Mouse (Mus musculus) left cerebral cortex, postnatal 14 days (tissue): ENCODE data around the gene Ttc8. TPM values are rescaled to one million over a fixed set of nuclear protein-coding genes. Genes with fewer than 3 reads are reported as not detected.

ENCODE experiments used
- DNase-seq, 2 experiments: peaks; one replicate each; pipeline ENCODE4 v3.0.0; 2021 to 2022; ENCODE audit warnings: low spot score in 2 of 2, mixed read lengths in 1 of 2
- intact Hi-C: fragments of 180-260 bp; cut with DNase I; formaldehyde crosslinking; loops from one replicate; pipeline ENCODE4 v1.15.1; 2025
- total RNA-seq, 2 experiments: library from RNA; stranded (reverse); gene quantifications; 2 replicates each; pipeline ENCODE4 v1.2.3; 2021

Gene Ttc8
- total RNA-seq, 2 experiments from 2014 or later: 35.5 to 36.2 TPM

GRCm38 (mm10) chr12:98965441-98966135, 45.2 kb downstream of the Ttc8 start:
- intact Hi-C loops: no loop called here
- DNase-seq: no peak

DNA sequence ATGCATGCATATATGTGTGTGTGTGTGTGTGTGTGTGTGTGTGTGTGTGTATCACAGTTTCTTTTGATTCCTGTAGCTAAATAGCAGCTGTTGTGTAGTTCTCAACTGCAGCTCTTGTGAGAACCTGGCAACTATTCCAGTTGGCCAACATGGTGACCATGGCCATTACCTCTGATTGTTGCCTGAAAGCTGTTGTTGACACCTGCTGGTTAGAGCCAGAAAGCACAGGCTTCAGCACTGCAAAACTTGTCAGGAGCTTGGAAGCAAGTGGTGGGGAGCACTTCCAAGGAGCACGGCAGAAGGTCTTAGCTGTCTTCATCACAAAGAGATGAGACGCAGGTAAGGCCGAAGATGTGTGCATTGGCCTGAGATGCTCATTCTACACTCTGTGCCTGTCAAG, 51.9 kb downstream of the Ttc8 start:
- intact Hi-C loops: no loop called here
- DNase-seq: no peak

GRCm38 (mm10) chr12:98973461-98973860, 53.1 kb downstream of the Ttc8 start:
- intact Hi-C loops: no loop called here
- DNase-seq: no peak

DNA sequence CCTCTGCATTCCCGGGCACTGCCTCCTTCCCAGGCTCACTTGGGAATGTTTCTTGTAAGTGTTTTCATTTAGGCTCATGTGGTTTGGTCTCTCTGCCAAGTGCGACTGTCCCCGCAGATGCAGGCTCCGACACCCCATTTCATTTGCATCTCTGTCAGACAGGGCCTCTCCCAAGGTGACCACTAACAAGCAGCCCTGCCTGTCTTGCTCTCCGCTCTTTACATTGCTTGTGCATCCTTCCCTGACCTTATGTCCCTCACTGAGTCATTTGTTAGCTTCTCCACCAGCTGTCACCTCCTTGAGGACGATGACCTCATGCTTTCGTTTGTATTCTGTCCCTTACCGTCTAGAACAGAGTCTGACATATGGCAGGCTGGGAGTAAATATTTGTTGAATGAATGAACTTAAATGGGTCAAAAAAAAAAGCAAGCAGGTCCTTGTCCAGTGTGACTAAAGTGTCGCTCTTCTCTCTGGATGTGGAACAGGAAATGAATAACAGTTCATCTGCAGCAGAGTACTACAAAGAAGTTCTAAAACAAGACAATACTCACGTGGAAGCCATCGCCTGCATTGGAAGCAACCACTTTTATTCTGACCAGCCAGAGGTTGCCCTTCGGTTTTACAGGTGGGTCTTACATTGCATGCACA, 53.9 kb downstream of the Ttc8 start:
- intact Hi-C loops: no loop called here
- DNase-seq: no peak

GRCm38 (mm10) chr12:98981081-98981480, 60.7 kb downstream of the Ttc8 start:
- DNase-seq: no peak
- intact Hi-C loops: no loop called here

DNA sequence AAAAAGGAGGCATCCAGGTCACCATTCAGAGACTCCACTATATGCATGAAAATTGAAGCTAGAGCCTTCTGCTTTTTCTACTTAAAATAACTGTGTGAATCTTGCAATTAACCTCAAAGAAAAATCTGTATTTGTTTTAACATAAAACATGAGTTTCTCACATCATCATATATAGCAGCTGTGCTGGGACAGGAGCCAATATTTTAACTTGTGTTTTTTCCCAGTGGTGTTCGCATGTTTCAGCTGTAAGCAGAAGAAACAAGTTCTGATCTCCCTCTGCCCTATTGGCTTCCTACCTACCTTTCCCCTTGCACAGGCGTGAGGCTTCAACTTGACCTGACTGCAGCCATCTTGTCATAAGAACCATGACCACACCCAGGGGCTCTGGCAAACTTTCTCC, 64.4 kb downstream of the Ttc8 start:
- intact Hi-C loops: no loop called here
- DNase-seq: peak; percentile 39 to 78

- intact Hi-C loops: no loop called here
- DNase-seq: peak in 1 of 2 experiments; percentile 35
Observed at GRCm38 (mm10) chr12:98991076-98991829, 70.9 kb downstream of the Ttc8 start.

DNA sequence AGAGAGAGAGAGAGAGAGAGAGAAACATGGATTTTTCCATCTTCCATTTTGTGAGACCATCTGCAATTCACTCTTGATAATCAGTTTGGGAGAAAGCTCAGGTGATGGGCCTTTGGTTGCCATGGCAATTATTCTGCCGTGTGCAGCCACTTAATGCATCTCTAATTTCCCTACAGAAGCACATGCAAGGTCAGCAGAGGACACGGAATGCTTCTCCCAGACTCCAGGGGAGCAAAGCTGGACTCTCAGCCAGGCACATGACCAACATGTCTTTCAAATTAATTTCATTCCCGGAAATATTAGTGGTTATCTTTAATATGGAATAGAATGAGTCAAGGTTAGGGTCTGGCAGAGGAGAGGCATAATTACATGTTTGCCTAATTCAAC, 71.4 kb downstream of the Ttc8 start:
- no peak for DNase-seq
- intact Hi-C loops: no loop called here

DNA sequence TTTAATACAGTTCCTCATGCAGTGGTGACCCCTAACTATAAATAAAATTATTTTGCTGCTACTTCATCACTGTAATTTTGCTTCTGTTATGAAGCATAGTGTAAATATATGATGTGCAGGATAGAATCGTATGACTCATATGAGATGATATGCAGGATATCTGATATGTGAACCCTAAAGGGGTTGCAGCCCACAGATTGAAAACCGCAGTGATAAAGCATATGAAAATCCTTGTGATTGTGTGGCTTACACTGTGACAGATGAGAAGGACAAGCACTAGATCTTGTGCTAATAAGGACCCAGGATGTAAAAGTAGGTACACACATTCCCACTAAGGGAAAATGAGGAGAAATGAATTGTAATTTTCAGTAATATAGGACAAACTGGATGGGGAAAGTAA, 73.4 kb downstream of the Ttc8 start:
- intact Hi-C loops: no loop called here
- no peak for DNase-seq

- intact Hi-C loops: no loop called here
- no peak for DNase-seq
Observed at GRCm38 (mm10) chr12:98994366-98994765, 74.0 kb downstream of the Ttc8 start.

- DNase-seq: no peak
- intact Hi-C loops: no loop called here
Observed at GRCm38 (mm10) chr12:98995881-98996280, 75.5 kb downstream of the Ttc8 start.

- peak; percentile 46 to 57 for DNase-seq
- intact Hi-C loops: no loop called here
Observed at GRCm38 (mm10) chr12:98996581-98996988, 76.2 kb downstream of the Ttc8 start.

DNA sequence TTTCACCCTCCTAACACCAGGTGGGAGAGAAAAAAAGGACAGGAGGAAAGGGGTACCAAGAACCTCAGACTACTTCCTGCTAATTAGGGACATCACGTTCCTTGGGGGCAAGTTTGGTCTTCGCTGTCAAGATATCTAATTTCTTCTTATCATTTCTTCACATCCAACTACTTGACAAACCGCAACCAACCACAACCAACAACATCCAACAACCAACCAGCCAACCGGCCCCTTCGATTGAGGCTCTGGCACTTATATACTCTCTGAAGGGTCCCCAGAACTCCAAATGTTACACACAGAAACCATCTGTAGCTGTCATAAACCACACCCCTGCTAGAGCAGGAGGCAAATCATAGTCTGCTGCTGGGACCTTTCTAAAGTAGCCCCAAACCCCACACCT, 76.7 kb downstream of the Ttc8 start:
- no peak for DNase-seq
- intact Hi-C loops: no loop called here

DNA sequence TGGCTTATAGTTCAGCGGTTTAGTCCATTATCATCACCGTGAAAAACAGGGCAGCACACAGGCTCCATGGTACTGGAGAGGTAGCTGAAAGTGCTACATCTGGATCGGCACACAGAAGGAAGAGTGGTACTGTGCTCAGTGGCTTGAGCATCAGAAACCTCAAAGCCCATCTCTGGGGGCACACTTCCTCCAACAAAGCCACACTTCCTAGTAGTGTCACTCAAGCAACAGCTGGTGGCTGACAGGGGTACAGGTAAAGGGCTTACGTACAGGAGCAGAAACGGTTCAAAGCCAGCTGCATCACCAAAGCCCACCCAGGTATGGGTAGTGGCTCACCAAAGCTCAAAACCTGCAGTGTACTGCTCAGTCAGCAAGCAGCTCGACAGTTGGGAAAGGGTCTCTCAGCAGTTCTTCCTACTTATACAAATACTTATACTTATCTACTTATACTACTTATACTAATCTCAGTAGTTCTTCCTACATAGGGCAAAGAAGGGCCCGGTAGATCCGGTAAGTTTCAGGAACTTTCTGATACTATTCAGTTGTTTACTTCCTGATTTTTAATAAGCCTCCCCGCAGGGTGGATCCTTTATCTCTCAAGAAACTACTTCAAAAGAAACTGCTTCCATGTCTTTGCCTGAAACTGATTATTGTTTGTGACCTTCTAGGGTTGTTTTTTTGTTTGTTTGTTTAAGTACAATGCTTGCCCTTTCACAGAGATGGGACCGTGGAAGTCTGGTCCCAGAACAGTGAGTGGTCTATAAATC, 78.5 kb downstream of the Ttc8 start:
- DNase-seq: no peak
- intact Hi-C loops: no loop called here

DNA sequence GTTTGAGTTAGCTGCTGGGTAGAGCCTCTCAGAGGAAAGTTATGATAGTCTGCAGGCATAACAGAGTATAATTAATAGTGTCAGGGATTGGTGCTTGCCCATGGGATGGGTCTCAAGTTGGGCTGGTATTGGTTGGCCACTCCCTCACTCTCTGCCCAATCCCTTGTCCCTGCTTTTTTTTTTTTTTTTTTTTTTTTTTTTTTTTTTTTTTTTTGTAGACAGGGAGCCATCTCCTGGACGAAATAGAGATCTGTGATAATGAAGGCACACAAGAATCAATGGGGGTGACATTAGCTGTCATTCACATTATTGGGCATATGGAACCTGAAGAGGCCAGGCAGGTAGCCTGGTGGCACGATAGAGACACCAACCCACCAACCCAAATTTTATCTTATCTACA, 79.9 kb downstream of the Ttc8 start:
- intact Hi-C loops: no loop called here
- DNase-seq: no peak

DNA sequence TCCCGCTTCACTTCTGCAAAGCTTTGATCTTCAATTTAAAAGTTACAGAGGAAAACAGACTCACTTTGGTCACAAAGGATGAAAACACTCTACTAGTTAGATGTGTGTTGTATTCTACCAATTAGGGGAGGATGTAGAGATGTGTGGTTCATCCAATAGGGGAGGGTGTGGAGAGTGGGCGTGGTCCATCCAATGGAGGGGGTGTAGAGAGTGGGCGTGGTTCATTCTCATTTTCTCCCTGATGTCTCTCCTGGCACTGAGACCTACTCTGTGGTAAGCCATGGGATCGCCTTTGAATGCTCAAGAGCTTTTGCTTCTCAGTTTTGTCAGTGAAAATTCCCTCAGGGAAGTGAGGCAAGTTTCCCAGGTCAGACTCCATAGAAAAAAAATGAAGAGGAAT, 82.7 kb downstream of the Ttc8 start:
- DNase-seq: no peak
- intact Hi-C loops: no loop called here

- intact Hi-C loops: no loop called here
- no peak for DNase-seq
Observed at GRCm38 (mm10) chr12:99004752-99005151, 84.4 kb downstream of the Ttc8 start.

DNA sequence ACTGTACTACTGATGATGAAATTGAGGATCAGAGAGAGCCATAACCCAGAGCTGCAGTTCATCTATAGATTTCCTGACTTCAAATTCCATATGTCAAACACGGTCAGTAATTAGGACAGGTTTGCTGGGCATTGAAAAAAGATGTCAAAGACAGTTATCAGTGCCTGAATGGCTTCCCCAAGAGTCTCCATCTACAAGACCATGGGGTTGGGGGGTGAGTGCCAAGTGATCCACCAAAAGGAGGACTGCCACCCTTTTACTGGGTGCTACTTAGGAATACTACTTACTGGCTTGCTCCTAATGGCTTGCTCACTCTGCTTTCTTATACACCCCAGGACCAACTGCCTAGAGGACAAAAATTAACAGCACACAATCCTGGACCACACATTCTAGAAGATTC, 88.4 kb downstream of the Ttc8 start:
- intact Hi-C loops: no loop called here
- DNase-seq: no peak

DNA sequence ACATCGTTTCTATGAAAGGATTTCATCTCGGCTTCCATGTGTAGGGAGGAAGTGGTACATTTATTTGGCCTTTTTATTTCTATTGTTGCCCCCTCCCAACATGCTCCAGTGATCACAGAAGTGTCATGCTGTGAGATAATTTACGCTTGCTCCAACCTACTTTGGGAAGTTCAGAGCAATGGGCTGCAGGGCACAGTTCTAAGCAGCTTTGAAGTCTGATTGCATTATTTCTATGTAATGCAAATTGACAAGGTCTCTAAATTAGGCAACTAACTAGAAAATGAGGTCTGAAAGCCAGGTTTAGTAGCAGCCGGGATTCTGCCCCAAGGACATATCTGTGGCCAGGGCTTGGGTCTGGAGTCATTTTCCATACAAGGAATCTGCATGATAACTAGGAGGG, 89.1 kb downstream of the Ttc8 start:
- no peak for DNase-seq

GRCm38 (mm10) chr12:99010044-99010443, 89.7 kb downstream of the Ttc8 start:
- DNase-seq: no peak
- intact Hi-C loops: no loop called here

More for the DNA sequence above, 89.1 kb downstream of the Ttc8 start:
- intact Hi-C loops: no loop called here
